Mouse (Mus musculus) right cerebral cortex, adult 2 months (tissue): ENCODE results near the gene Rnase12.
A peak's percentile ranks its signal among the peaks of the same experiment; 100 is the strongest.
"Not testable (repeated sequence)": the region's sequence is repeated elsewhere in the genome, so short reads cannot be mapped to it uniquely, and the experiment has no call there.

Source experiments
- DNase-seq, 2 experiments: peaks; one replicate each; pipeline ENCODE4 v3.0.0; 2021 to 2022; ENCODE audit warnings: low spot score in 2 of 2

The Rnase12 gene

DNA sequence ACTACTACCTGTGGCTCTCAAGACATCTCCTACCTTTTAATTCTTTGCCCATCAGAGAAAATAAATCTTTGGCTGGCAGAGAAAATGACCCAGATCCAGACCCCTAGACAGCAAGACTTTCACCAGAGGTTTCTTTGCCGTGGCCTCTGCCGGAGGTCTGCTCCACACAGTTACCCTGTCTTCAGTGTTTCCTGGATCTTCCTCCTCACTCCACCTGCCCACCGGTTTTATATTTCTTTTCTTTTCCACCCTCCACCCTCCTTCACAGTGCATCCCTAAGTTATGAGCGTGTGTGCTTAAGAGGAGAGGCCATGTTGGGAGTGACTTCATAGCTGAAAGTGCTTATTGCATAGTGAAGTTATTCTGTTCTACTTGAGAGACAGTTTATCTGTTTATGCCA, 34.0 kb downstream of the Rnase12 start:
- DNase-seq: no peak

DNA sequence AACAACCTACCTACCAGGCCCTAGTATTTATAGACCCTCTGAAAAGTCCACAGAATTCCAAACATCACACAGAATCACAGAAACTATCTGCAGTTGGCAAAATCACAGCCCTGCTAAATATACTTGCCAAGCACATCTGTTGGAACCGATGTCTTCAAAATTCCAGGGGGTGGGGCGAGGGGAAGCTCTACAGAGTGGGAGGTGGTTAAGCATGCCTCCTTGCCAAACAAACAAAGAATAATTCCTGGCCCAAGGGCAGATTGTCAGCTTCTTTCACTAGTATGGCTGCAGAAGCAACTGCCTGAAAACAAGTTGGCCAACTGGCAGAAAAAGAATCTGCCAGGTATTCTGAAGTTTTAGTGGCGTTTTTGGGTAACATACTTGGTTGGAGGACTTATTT, 40.2 kb downstream of the Rnase12 start:
- no peak for DNase-seq

DNA sequence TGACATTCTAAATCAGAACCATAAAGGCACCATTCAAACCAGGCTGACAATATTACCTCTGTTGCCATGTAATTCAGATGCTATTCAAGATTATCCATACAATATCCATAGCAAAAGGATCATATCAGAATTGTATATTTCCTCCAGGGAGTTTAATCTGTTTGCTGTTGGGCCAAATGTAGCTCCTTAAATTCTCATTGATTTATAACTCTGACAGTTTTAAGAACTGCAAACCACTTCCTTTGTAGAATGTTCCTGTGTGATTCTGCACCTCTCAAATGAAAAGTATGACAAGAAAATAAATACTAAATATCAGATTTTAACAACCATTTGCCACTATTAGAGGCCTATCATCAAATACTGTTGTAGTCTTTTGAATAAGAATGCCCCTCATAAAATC, 41.7 kb downstream of the Rnase12 start:
- no peak for DNase-seq

DNA sequence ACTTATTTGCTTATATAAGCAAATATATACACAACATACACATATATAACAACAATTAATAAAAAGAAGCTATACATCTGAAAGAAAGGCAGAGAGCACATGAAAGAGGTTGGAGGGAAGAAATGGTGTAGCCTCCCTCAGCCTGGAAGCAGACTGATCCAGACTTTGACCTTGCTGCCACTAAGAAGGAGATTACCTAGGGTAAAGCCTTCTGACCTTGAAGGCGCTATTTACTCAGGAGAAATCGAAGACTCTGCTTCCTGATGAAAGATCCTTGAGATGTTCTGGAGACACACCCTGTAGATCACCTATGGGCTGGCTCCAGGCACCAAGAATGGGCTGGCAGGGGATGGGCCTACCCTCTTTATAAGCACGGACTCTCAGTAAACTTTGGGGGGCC, 42.7 kb downstream of the Rnase12 start:
- DNase-seq: not testable (repeated sequence)

DNA sequence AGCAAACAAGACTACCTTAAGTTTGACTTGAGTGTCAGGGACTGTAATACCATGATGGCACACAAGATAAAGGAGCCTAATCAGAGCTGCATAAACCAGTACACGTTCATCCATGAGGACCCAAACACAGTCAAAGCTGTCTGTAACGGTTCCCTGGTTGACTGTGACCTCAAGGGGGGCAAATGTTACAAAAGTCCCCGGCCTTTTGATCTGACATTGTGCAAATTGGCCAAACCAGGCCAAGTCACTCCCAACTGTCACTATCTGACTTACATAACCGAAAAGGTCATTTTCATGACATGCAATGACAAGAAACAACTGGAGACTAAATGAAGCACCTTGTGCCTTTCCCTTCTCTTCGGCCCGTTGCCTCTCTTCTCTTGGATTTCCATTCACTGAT, 47.9 kb downstream of the Rnase12 start:
- DNase-seq: no peak

DNA sequence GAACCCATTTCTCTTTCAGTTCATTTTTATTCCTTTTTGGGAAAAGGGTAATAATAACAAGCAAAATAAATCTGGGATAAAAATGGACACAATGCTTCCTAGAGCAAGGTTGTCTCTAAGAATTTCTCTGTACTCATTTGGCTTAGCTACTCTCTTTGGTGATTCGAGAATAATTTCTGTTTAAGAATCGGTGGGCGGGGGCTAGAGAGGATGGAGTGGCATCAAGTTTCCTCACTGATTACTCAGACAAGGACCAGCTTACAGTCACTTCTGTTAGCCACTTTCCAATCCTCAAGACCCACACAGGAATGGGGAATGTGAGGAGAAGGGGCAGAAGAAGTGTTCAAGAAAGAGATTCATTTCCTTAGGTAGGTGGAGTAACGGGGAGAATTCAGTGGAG, 48.7 kb downstream of the Rnase12 start:
- no peak for DNase-seq

DNA sequence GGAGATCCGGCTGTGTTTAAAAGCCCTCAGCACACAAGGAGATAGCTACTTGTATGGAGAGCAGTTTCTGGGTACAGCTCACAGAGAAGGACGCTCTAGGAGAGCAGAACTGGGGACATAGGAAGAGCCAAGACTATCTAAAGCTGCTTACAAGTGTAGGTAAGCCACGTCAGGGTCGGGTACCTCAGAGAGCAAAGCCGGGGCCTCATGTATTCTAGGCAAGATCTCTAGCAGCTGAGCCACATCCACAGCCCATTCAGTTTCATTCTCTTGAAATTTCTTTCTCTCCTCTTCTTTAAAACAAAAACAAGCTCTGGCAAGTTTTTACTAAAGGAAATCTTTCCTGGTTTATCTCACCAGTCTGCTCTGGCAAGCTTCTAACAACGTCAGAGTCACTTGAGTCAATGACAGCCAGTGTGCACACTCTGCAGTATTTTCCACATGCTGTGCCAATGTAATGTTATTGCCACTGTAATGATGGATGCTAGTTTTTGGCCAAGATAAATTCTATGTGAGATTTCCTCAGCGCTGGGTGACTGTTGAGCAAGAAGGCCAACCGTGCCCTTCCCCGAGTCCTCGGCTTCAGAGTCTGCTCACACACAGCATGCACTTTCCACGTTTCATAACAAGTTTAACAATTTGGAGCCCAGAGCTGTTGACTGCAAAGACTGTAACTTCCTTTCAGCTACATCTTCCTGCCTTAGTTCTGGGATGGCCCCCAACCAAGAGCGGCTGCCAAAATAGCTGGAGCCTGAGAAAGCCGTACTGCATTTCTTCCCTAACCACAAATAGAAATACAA, 49.3 kb downstream of the Rnase12 start:
- DNase-seq: peak; percentile 18 to 48

DNA sequence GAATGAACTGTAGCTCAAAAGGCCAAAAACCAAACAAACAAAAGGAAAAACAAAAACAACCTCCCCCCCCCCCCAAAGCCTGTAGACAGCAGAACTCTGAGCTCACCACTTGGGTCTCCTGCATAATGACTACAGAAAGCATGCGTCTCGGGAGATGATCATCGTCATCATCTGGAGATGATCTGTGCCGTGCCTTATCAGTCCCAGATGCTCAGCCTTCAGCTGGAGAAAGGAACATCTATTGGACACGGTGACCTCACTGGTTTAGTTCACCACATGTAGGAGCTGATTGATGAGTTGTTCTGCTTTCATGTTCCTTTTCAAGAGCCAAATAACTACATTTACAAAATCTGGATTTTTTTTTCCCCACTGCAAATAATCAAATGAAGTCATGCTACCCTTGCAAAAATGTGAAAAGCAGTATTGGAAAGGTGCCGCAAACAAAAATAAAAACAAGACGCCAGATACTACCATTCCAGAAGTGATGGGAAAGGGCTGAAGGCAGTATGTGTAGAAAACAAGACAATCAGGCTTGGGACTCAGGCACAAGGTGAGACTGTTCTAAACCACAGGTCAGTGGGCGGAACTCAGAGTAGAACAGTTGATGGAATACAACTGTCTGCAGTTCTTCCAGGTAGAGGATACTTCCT, 50.2 kb downstream of the Rnase12 start, which contains the start of gene Rnase10:
Gene Rnase10 (plus strand): TSS at position 600 of the 650 bp plus-strand sequence.
- DNase-seq: no peak
